ENCODE assay signal across 8 mouse cellular contexts in the genomic region with DNA sequence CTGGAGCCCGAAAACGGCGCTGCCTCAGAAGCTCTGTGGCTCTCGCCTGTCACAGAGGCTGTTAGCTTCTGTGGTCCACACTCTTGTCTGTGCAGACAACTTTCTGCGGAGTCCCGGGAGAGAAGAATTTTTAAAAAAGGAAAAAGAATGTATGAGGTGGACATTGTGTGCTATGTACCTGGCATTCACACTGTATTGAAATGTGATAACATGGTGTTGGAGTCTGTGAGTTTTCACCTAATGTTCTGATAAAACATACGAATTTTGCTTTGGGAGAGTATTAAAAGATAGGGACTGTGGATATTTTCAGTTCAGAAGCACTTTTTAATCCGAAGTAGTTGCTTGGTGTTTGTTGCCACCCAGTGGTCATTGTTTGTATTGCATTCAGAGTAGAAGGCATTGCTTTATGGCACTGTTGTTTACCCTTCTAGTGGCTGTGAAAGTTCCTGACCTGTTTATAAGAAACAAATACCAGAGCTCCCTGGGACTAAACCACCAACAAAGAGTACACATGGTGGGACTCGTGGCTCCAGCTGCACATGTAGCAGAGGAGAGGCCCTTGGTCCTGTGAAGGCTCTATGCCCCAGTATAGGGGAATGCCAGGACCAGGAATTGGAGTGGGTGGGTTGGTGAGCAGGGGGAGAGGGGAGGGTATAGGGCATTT. TPM values are rescaled to one million over a fixed set of nuclear protein-coding genes. Genes with fewer than 3 reads are reported as not detected.
A peak's percentile ranks its signal among the peaks of the same experiment; 100 is the strongest.
DNase-seq lines count a peak whose midpoint lies in the region; ATAC-seq and TF ChIP-seq lines count a peak whose summit lies in the region.

No protein-coding gene starts in this region.

- ATAC-seq in embryonic facial prominence, embryonic 11.5 days (replicated peaks; ENCODE audit: insufficient number of reproducible peaks, low FRiP score, low TSS enrichment, low read depth), result peak; percentile 34; the same call in 1 of the 2 replicates
- peak; percentile 38 for ATAC-seq in hindbrain, embryonic 15.5 days (ENCODE audit: low FRiP score, low read depth)
- ATAC-seq in midbrain, embryonic 12.5 days (ENCODE audit: low FRiP score, low read depth), result 0 out of 2 replicates have a peak, but pooled peaks have one; percentile 38

- H3K27me3 ChIP-seq in heart, embryonic 10.5 days (ENCODE audit: insufficient read depth, poor library complexity, severe bottlenecking), result no peaks in the 10 kb centered on the region
- H3K27me3 ChIP-seq in embryonic facial prominence, embryonic 11.5 days (ENCODE audit: control insufficient read depth, insufficient read depth, low read length), result no peaks in the 10 kb centered on the region
- no peaks in the 10 kb centered on the region for H3K27me3 ChIP-seq in hindbrain, embryonic 15.5 days
- H3K27me3 ChIP-seq in midbrain, embryonic 12.5 days, result no peaks in the 10 kb centered on the region
- H3K27me3 ChIP-seq in spleen, adult 2 months (ENCODE audit: control insufficient read depth, insufficient read depth, low read length), result no peaks in the 10 kb centered on the region

- H3K4me2 ChIP-seq in embryonic facial prominence, embryonic 11.5 days (ENCODE audit: low read depth, low read length), result no peak overlapping the region
- H3K4me2 ChIP-seq in hindbrain, embryonic 15.5 days, result no peak overlapping the region
- no peak overlapping the region for H3K4me2 ChIP-seq in midbrain, embryonic 12.5 days (replicated peaks)

- H3K27ac ChIP-seq in heart, embryonic 10.5 days, result no peak overlapping the region
- no peak overlapping the region for H3K27ac ChIP-seq in embryonic facial prominence, embryonic 11.5 days (replicated peaks; ENCODE audit: low read depth, low read length)
- no peak overlapping the region for H3K27ac ChIP-seq in hindbrain, embryonic 15.5 days (replicated peaks)
- no peak overlapping the region for H3K27ac ChIP-seq in midbrain, embryonic 12.5 days (replicated peaks)
- H3K27ac ChIP-seq in spleen, adult 2 months (ENCODE audit: insufficient read depth, low read length), result no peak overlapping the region

- H3K4me1 ChIP-seq in heart, embryonic 10.5 days, result no peaks in the 10 kb centered on the region
- no peaks in the 10 kb centered on the region for H3K4me1 ChIP-seq in embryonic facial prominence, embryonic 11.5 days (ENCODE audit: control insufficient read depth, insufficient read depth, low read length)
- H3K4me1 ChIP-seq in hindbrain, embryonic 15.5 days (replicated peaks), result no peaks in the 10 kb centered on the region
- no peaks in the 10 kb centered on the region for H3K4me1 ChIP-seq in midbrain, embryonic 12.5 days
- no peaks in the 10 kb centered on the region for H3K4me1 ChIP-seq in spleen, adult 2 months (ENCODE audit: control insufficient read depth, insufficient read depth, insufficient read length)

- DNase-seq in heart, adult 8-10 months (ENCODE audit: low spot score), result peak; percentile 77
- no peak for DNase-seq in heart, embryonic 10.5 days (ENCODE audit: low spot score)
- DNase-seq in adrenal gland, postnatal 10 days, result peak; percentile 77
- peak; percentile 85 for DNase-seq in embryonic facial prominence, embryonic 11.5 days (ENCODE audit: low spot score)
- DNase-seq in left cerebral cortex, adult 11 months (ENCODE audit: low spot score), result peak; percentile 58
- peak; percentile 49 to 50 for DNase-seq in spleen, adult 2 months (ENCODE audit: low read depth in 1 of 2, low spot score in 2 of 2)

- no peaks in the 10 kb centered on the region for H3K36me3 ChIP-seq in heart, embryonic 10.5 days
- H3K36me3 ChIP-seq in embryonic facial prominence, embryonic 11.5 days (replicated peaks; ENCODE audit: control insufficient read depth, insufficient read depth, low read depth, low read length), result no peaks in the 10 kb centered on the region
- H3K36me3 ChIP-seq in hindbrain, embryonic 15.5 days, result no peaks in the 10 kb centered on the region
- no peaks in the 10 kb centered on the region for H3K36me3 ChIP-seq in midbrain, embryonic 12.5 days
- peaks cover 1% of the 10 kb centered on the region; the same call in 1 of the 2 replicates for H3K36me3 ChIP-seq in spleen, adult 2 months (ENCODE audit: control insufficient read depth, insufficient read depth, low read length)

- TF ChIP-seq POLR2A in spleen, adult 2 months (IDR thresholded peaks at IDR 0.05; ENCODE audit: low read depth, low read length), result no peak

- H3K9ac ChIP-seq in embryonic facial prominence, embryonic 11.5 days (replicated peaks; ENCODE audit: low read length), result no peak overlapping the region
- no peak overlapping the region for H3K9ac ChIP-seq in hindbrain, embryonic 15.5 days
- no peak overlapping the region for H3K9ac ChIP-seq in midbrain, embryonic 12.5 days (replicated peaks)

- no peaks in the 10 kb centered on the region for H3K9me3 ChIP-seq in heart, embryonic 10.5 days
- H3K9me3 ChIP-seq in embryonic facial prominence, embryonic 11.5 days (replicated peaks; ENCODE audit: control insufficient read depth, low read length), result no peaks in the 10 kb centered on the region
- H3K9me3 ChIP-seq in hindbrain, embryonic 15.5 days, result no peaks in the 10 kb centered on the region
- H3K9me3 ChIP-seq in midbrain, embryonic 12.5 days, result no peaks in the 10 kb centered on the region

- H3K4me3 ChIP-seq in heart, embryonic 10.5 days, result no peak overlapping the region
- H3K4me3 ChIP-seq in embryonic facial prominence, embryonic 11.5 days (ENCODE audit: low read depth, low read length), result no peak overlapping the region
- no peak overlapping the region for H3K4me3 ChIP-seq in hindbrain, embryonic 15.5 days
- no peak overlapping the region for H3K4me3 ChIP-seq in midbrain, embryonic 12.5 days
- no peak overlapping the region for H3K4me3 ChIP-seq in spleen, adult 2 months (ENCODE audit: extremely low read depth, insufficient read depth, insufficient read length)

- 60% methylated on average over 9 of the region's 9 CpGs for WGBS in heart, embryonic 10.5 days
- 60% methylated on average over 9 of the region's 9 CpGs for whole genome bisulfite sequencing in embryonic facial prominence, embryonic 11.5 days
- WGBS in hindbrain, embryonic 15.5 days, result 60% methylated on average over 9 of the region's 9 CpGs
- 61% methylated on average over 9 of the region's 9 CpGs for WGBS in midbrain, embryonic 12.5 days
- 65% methylated on average over 9 of the region's 9 CpGs for WGBS in spleen, adult 2 months

- no peak; the same call in 1 of the 2 replicates for TF ChIP-seq CTCF in spleen, adult 2 months (IDR thresholded peaks at IDR 0.05; ENCODE audit: extremely low read depth, insufficient read depth, insufficient read length, insufficient replicate concordance)

RNA-seq across cellular contexts. Expression of gene Sdccag8, which starts 47.7 kb away (rescaled TPM):
- 1 to 10 TPM; 3.4 to 5.7 (median 4.1) TPM for total RNA-seq in heart, adult 8-10 months (2022)
- polyA plus RNA-seq in heart, embryonic 10.5 days (2016; fragmentation: Nextera tagmentation; extraction: Ambion mirVana), result 10.0 and 10.4 TPM in 2 replicates
- total RNA-seq in adrenal gland, postnatal 10 days (2021), result 10 to 100 TPM in 1 of 2 experiments, 1 to 10 TPM in 1; 6.6 to 10.7 TPM
- 15.7 and 16.5 TPM in 2 replicates for polyA plus RNA-seq in embryonic facial prominence, embryonic 11.5 days (2014; fragmentation: Nextera tagmentation; extraction: Ambion mirVana)
- 22.8 and 25.8 TPM in 2 replicates for polyA plus RNA-seq in hindbrain, embryonic 15.5 days (2015; fragmentation: Nextera tagmentation; extraction: Ambion mirVana)
- polyA plus RNA-seq in midbrain, embryonic 12.5 days (2016; fragmentation: Nextera tagmentation; extraction: Ambion mirVana), result 29.5 and 30.1 TPM in 2 replicates
- 2.7 and 4.0 TPM in 2 replicates for polyA plus RNA-seq in spleen, adult 2 months (2012; rRNA removed)

RNA-seq across cellular contexts. Expression of gene Cep170, which starts 48.2 kb away (rescaled TPM):
- 10 to 100 TPM; 16.7 to 22.9 (median 20.5) TPM for total RNA-seq in heart, adult 8-10 months (2022)
- polyA plus RNA-seq in heart, embryonic 10.5 days (2016; fragmentation: Nextera tagmentation; extraction: Ambion mirVana), result 24.6 and 25.1 TPM in 2 replicates
- total RNA-seq in adrenal gland, postnatal 10 days (2021), result 10 to 100 TPM; 29.8 to 38.0 TPM
- polyA plus RNA-seq in embryonic facial prominence, embryonic 11.5 days (2014; fragmentation: Nextera tagmentation; extraction: Ambion mirVana), result 46.5 and 50.5 TPM in 2 replicates
- polyA plus RNA-seq in hindbrain, embryonic 15.5 days (2015; fragmentation: Nextera tagmentation; extraction: Ambion mirVana), result 97.9 and 109 TPM in 2 replicates
- 95.2 and 100.0 TPM in 2 replicates for polyA plus RNA-seq in midbrain, embryonic 12.5 days (2016; fragmentation: Nextera tagmentation; extraction: Ambion mirVana)
- polyA plus RNA-seq in spleen, adult 2 months (2012; rRNA removed), result 4.8 and 4.9 TPM in 2 replicates
